Mouse (Mus musculus) left cerebral cortex, postnatal 4 days (tissue): ENCODE data around the gene Kcnk3. TPM values are rescaled to one million over a fixed set of nuclear protein-coding genes. Genes with fewer than 3 reads are reported as not detected.
A peak's percentile ranks its signal among the peaks of the same experiment; 100 is the strongest.

Experiments
- DNase-seq: peaks from one replicate; pipeline ENCODE4 v3.0.0-alpha.2; 2022
- intact Hi-C: fragments of 180-260 bp; cut with DNase I; formaldehyde crosslinking; loops from one replicate; pipeline ENCODE4 v1.15.1; 2025
- total RNA-seq, 2 experiments: library from RNA; stranded (reverse); gene quantifications; 2 replicates each; pipeline ENCODE4 v1.2.3; 2021

Kcnk3 gene
- total RNA-seq, 2 experiments from 2014 or later, result 14.1 to 15.1 TPM

DNA sequence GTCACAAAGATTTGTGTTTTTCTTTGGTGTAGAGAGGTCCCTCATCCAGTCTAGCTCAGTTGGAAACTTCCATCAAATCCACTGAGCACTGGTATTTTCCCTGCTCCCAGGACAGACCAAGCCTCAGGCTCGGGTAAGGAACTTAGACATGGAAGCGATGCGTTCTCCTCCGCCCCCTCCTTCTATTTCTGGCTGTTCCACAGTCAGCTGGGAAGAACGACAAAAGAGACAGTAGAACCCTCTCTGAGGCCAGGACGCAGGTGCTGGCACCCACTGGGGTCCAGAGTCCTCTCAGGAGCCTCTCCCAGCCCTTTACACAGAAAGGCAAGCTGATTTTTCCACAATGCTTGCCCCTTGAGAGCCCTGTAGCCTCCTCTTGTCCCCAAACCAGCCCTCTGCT is 42.4 kb downstream of the Kcnk3 start:
- intact Hi-C loops, result no loop called here
- no peak for DNase-seq

DNA sequence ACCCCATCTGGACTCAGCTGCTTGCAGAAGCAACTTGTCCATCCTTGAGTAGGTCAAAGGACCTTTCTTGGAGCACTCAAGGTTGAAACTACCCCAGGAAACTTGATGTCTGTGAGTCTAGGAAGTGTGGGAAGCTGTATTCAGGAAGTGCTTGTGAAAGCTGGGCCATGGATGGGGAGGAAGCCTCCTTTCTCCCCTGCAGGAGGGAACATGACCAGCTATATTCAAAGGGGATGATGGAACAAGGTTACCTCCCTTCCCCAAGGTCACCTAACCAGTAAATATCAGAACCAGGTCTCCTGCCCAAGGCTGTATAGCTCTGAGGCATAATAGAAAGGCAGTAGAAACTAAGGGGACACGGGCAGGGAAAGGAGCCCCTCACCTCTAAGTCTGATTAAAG is 44.2 kb downstream of the Kcnk3 start:
- DNase-seq, result no peak
- intact Hi-C loops, result no loop called here

DNA sequence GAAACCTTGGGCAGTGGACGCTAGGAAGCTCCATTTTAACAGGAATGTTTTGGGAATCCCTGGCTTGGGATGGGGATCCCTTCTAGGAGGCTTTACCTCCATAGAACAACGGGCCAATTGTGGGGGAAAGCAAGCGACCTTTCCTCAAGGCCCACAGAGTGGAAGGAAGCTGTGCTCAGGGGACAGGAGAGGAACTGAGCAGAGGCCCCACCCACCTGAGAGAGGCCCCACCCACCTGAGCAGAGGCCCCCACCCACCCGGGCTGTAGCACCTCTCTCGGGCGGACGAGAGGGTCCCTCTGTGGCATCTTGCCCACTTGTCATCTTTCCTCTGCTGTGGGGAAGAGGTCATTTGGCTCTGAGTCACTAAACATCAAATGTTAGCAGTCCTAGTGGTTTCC is 49.0 kb downstream of the Kcnk3 start:
- DNase-seq, result no peak
- intact Hi-C loops, result no loop called here

DNA sequence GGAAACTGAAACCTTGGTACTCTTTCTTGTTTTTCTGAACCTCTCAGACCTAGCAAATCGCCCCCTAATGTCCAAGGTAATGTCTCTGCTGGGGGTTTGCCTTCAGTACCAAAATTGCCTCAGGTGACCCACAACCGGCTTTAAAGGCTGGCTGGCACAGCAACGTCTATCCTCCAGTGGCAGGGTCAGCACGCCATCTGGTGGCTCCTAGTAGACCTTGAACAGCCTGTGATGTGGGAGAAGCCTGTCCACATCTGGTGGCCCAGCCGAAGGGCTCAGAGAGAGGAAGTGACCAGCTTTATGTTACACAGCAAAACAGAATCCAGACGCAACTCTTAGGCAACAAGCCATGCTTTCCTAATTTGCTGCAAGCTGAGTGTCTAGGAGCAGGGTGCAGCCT is 50.1 kb downstream of the Kcnk3 start:
- intact Hi-C loops, result no loop called here
- peak; percentile 82 for DNase-seq

DNA sequence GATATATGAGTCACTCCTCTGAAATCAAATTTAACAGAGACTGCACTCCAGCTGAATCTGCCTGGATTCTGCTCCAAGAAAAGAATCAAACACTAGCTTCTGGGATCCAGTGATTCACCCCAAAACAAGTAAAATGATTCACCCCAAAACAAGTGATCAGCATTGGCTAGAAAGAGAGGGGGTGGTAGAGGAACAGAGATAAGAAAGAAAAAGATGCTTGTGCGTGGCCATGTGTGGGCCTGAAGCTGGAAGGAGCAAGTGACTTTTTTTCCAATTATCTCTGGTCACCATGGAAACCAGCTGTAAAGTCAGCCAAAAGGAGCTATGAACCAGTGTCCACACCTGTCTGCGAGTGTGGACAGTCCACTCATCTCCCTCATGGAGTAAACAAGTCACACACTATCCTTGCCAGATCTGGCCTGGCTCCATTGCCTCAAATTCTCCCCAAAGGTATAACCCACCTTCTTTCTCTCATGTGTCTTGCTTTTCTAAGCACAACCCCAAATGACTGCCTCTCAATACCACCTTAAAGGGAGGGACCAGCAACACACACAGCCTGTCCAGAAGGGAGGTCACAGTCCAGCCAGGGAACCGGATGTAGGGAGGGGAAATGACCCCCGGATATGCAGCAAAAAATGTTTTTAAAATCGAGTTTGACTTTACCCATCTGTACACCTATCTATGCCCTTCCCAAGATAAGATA is 55.7 kb downstream of the Kcnk3 start:
- no peak for DNase-seq
- intact Hi-C loops, result loop anchor here (5.0 kb wide), 1 partner anchor 126 kb away; no protein-coding TSS in a partner anchor

DNA sequence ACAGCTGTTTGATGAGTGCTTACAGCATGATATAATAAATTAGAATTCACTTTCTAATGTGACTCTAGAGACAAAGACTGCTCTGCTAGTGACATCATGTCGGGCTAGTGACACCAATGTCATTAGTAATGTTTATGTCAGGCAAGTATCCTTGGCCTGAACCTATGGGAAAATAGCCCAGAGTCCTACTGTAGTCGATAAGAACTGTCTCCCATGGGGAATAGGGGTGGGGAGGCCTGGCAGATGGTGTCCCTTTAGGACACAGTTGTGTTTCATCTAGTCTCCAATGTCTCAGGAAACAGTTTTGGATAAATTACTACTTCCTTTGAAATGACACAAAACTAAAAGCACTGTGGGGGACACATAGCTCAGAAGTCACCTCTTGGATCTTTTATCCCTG is 58.1 kb downstream of the Kcnk3 start:
- intact Hi-C loops, result no loop called here
- DNase-seq, result no peak

DNA sequence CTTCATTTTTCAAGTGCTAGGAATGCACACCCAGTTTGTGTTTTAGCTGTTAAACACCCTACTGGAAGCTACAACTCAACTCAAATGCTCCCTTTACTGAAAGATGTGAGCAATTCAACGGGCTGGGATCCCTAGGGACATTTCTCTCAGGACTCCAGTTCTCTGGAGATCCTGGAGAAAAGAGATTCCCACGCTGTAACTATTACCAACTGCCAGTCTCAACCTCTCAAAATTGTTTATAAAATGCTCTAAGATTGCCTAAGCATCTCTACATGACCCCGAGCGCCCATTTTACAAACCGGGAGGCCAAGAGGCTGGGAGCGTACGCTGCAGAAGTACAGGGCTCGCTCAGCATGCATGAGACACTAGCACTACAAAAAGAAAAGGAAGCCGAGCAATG is 59.4 kb downstream of the Kcnk3 start:
- intact Hi-C loops, result no loop called here
- no peak for DNase-seq

DNA sequence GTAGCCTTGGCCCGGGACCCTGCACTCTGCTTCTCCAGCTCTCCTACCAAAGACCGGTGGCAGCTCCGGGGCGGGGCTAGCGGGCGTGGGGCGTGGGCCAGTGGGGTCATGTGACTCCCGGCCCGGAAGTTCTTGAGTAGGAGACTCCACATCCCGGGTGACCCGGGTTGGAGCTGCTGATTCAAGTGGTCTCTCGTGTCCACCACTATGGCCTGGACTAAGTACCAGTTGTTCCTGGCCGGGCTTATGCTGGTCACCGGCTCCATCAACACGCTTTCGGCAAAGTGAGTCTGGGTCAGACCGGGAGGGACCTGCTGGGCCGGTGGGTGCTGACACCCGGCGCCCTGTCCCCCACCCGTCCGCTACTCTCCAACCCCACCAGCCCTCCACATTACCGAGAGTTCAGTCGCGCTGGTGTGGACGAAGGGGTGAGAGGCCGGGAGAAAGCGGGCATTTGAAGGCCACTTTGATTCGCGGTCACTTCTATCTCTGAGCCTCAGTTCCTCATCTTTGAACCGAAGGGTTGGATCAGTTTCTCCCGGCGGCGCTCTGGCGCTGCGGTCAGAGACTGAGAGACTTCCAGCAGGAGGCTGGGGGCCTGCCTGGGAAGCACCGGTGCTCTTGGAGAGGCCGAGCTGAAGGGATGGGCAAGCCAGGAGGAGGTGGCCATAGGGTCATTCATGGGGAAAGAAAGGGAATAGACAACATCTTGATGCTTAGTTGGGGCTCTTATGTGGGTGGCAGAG is 60.0 kb downstream of the Kcnk3 start, which contains the start of gene Slc35f6:
Slc35f6 (plus strand) TSS at position 119 of the 746 bp plus-strand sequence.
- DNase-seq, result peak; percentile 94
- intact Hi-C loops, result no loop called here

DNA sequence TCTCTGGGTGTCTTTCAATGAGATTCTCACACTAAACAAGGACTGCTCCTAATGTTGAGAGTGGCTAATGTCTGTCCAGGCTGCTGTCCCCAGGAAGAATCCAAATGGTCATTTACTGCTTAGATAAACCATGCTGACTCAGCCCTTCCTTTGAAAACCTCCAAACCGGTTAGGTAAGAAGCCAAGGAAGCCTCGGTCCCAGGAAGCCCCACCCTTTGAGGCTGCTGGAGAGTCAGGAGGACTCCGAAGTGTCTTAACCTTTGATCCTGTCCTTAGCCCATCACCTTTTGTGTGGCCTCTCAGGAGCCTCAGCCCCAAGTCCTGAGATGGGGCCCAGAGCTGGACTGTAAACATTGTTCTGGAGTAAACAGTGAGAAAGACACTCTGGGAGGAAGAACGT is 61.6 kb downstream of the Kcnk3 start:
- intact Hi-C loops, result no loop called here
- DNase-seq, result no peak

DNA sequence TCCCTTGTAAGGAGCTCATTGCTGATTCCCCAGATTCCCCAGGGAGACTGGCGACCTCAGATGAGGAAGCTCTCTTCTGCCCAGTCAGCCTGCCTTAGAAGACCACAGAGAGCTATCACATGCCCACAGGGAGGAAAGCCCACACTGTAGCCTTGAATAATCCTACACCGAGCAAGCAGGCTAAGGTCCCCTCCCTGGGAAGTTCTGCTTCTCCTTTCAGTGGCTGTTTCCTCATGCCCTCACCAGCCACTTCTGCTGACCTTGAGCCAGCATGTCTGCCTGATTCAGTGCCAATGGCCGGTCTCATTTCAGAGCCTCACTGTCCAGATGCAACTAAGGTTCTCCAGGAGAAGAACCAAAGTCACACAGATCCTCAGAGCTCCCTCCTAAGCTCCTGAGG is 62.8 kb downstream of the Kcnk3 start:
- intact Hi-C loops, result no loop called here
- no peak for DNase-seq

DNA sequence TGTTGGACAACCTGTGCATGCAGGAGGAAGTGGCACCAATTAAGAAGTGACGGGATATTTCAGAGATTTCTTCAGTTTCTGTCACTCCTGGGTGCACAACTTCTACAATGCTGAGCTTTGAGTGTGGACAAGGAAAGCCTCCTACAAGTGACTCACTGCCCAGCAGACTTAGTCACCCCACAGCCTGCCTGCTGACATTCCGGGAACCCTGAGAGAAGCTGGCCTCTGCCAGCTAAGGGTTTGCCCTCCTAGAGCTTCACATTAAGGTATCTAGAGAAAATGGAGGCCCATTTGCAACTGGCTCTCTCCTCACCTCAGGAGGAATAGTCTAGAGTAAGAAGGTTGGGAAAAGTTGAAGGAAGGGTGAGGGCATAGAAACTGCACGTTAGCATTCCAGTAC is 63.6 kb downstream of the Kcnk3 start:
- intact Hi-C loops, result no loop called here
- DNase-seq, result no peak

DNA sequence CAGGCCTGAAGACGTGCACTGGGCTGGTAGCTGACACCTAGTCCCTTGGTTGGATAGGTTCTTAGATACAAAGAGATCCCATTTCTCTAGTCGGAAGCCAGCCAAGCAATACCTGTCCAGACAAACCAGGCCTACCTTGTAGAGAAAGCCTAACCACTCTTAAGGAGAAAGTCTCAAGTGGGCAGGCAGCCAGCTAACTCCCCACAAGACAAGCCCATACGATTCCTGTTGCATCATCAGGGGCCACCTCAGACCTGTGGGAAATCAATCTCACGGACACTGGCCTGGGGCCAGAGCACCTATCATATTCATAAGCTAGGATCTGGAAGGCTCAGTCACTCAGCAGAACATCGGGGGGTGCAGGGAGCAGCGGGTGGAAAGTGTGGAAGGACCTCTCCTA is 65.3 kb downstream of the Kcnk3 start:
- intact Hi-C loops, result no loop called here
- no peak for DNase-seq

DNA sequence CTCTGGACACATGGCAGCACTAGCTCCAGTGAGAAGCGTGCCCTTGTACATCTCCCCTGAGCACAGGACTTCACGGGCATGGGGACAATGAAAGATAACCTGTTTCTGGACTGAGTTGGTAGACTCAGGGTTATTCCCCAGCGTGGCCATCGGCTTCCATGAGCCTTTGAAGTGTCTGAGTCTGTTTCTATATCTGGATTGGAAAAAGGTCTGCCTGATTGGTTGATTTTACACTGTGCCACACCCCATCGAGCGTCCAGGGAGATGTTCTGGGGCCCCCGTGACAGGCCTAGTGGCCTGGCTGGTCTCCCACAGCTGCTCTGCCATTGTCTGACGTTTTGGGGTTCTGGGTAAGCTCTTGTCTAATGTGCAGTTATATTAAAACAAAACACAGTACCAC is 67.1 kb downstream of the Kcnk3 start:
- no peak for DNase-seq
- intact Hi-C loops, result no loop called here

DNA sequence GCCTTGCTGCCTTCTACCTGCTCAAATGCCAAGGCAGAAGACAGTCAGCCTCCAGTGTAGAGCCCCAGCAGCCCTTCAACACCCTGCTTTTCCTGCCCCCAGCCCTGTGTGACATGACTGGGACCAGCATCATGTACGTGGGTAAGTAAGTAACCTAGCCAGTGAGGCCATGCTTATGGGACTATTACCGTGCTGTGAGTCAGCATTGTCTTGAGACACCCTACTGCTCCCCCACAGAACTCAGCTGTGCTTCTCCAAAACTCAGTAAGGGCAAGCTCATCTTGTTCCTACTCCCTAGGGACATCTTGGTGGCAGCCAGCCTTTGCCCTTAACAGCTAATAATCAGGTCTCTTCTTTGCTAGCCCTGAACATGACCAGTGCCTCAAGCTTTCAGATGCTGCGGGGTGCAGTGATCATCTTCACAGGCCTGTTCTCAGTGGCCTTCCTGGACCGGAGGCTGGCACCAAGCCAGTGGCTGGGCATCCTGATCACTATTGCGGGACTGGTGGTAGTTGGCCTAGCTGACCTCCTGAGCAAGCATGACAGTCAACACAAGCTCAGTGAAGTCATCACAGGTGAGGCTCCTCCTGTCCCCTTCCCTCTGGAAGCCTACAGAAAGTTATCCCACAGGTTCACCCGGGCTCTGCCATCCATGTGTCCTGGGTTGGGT is 67.7 kb downstream of the Kcnk3 start:
- no peak for DNase-seq
- intact Hi-C loops, result no loop called here

DNA sequence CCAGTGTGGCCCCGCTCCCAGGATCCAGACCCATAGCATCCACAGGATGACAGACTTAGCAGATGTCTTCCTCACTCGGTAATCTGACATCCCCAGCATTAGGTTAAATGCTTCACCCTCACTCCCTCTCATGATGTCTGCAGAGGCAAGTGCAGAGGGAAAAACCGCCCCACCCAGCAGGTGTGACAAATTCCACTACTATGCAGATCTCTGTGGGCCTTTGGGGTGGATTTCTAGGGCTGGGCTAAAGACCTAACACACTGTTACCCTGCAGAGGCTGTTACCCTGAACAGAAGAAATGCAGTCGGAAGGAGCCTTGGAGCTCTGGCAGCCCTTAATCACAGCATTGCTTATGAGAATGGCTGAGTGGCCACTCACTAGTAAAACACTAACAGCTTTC is 71.1 kb downstream of the Kcnk3 start:
- DNase-seq, result no peak
- intact Hi-C loops, result no loop called here

DNA sequence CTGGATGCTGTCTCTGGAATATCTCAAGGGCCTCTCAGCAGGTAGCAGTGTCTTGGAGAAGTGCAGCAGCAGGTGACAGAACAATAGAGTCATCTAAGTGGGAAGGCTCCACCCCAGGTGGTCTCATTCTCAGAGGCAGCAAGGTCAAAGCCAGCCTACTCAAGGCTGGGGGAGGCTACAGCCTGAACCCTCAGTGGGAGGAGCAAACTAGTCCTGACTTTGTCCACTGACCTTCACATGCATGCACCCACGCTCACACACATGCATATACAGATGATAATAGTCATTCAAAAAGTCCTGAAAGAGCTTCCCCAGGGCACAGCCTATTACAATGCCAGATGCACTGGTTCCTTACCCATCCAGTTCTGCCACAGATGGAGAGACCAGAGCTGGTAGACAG is 72.3 kb downstream of the Kcnk3 start:
- no peak for DNase-seq
- intact Hi-C loops, result no loop called here

DNA sequence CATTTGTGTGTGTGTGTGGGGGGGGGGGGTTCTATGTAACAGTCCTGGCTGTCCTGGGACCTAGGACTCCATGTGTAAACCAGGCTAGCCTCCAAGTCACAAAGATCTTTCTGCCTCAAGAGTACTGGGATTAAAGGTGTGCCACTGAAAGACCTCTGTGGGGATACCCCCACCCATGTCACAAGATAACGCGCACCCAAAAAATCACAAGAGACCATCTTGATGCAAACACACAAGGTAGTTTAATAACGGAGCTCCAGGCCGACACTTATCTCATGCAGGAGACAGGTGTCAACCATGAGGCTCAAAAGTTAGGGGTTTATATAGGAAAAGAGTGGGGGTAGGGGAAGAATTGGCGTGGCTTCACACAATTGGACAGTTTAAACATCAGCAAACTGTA is 72.8 kb downstream of the Kcnk3 start:
- intact Hi-C loops, result no loop called here
- no peak for DNase-seq

DNA sequence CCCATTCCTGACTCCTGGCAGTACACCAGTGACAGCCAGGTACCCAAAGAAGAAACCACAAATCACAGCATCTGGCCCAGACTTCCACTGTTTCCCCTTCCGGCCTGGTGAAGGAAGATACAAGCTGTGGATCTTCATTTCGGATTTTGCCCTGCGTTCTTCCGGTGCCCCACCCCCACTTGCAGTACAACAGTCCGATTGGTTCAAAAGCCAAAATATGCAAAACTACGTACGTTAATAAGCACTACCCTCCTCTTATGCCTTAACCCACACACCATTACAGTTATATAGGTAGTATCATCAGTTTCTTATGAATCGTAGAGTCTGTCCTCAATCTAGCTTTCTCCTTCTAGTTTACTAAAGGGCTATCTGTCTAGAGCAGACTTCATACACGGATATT is 77.4 kb downstream of the Kcnk3 start:
- intact Hi-C loops, result no loop called here
- no peak for DNase-seq

DNA sequence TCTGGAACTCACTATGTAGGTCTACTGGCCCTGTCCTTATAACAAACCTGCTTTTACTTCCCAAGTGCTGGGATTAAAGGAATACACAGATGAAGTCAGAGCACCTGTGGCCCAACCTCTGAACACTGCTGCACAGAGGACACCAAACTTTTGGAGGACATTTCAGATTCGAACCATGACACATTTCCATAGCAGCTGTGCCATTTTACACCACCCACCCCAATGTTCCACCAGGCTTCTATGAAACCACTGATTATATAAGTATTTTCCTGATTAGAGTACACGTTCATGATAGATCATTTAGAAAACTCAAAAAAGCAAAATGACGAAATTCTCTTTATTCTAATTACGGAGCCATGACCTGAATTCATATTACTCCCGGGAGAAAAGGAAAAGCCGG is 78.0 kb downstream of the Kcnk3 start:
- intact Hi-C loops, result no loop called here
- DNase-seq, result no peak

DNA sequence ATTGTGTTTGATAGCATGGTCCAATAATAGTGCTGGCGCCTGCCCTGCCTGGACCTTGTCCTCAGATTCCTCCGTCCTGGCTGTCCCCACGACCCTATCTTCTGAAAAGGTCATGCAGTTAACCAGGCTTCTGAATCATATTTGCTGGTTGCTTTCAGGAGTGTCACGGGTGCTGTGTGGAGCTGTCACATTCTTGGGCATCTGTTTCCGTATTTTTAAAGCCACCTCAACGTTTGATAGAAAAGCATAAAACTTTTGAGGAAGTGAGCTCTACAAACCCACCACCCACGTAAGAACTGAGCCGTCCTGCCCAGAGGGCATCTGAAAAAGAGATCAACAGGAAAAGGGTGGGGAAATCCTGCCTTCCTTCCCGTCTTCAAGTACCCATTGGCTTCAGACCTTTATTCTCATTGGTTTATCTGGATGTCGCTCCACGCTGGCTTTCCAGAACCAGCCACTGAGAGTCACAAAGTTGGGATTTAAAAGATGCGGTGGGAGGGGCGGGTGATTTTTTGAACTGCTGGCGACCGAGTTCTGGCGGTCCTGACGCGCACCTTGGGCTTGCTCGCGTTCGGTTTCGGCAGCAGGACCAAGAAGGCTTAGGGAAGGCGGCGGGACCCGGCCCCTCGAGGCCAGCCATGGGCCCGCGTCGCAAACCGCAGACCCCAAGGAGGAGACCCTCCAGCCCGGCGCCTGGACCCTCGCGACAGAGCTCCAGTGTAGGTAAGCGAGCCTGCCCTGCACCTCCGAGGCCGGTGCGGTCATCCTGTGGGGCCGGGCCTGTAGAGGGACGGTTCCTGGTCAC is 78.6 kb downstream of the Kcnk3 start, which contains the start of gene Cenpa:
Cenpa (plus strand) TSS at position 387 of the 805 bp plus-strand sequence.
- DNase-seq, result peak; percentile 86
- intact Hi-C loops, result no loop called here

DNA sequence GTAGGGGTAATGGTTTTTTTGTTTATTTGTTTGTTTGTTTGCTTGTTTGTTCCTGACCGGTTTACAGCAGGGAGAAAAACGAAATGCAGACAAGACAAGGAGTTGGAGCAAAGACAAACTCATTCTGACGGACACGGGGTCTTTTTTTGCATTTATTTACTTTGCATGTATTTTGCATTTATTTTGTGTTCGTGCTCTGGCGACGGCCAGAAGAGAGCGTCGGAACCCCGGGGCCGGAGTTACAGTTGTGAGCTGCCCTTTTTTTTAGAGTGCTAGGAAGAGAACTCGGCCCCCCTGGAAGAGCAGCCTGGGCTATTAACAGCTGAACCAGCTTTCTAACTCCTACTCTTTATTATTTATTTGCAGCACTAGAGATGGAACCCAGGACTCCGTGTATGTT is 79.2 kb downstream of the Kcnk3 start:
- intact Hi-C loops, result no loop called here
- no peak for DNase-seq
